ENCODE assay signal across 12 mouse cellular contexts in the genomic region with DNA sequence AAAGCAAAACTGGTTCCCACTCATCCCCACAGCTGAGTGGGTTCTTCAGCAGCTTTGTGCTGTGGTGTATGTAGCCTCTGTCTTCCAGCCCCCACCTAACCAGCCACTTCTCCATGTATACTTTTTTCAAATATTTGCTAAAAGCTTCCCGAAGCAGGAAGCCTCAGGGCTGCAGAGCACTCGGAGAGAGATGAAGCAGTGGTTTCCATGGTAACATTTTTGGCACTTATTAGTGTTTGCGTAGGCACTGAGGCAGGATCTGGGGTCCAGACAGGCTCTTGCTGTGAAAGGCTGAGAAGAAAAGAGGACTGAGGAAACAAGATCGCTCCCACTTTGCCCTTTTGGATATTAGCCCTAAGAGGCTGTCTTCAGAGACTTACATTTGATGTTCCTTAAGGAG.
A peak's percentile ranks its signal among the peaks of the same experiment; 100 is the strongest.
DNase-seq lines count a peak whose midpoint lies in the region; ATAC-seq and TF ChIP-seq lines count a peak whose summit lies in the region.
"Had no signal": no experiment of that assay in that cellular context is flagged by ENCODE, and none has a peak within 500 bp of the region (broad histone marks: within the 10 kb centered on the region; RNA-seq: fewer than 3 reads in every experiment).

No protein-coding gene starts in this region.

- no peaks in the 10 kb centered on the region for H3K27me3 ChIP-seq in lung, embryonic 14.5 days (ENCODE audit: insufficient read depth, low read length)
- no peaks in the 10 kb centered on the region for H3K27me3 ChIP-seq in forebrain, embryonic 16.5 days (replicated peaks; ENCODE audit: control insufficient read depth, insufficient read depth, low read length)

- peak; percentile 87 for ATAC-seq in lung, embryonic 14.5 days (ENCODE audit: insufficient read depth)
- peak; percentile 94 for ATAC-seq in forebrain, embryonic 16.5 days
- no peak for ATAC-seq in monocyte, adult 5-6 weeks (replicated peaks; ENCODE audit: insufficient number of reproducible peaks, low FRiP score, low TSS enrichment, poor library complexity, severe bottlenecking)
- ATAC-seq: activated CD4-positive, CD25-positive, alpha-beta regulatory T cell, adult 4 months; liver, postnatal 0 days had no signal

- H3K36me3 ChIP-seq in lung, embryonic 14.5 days (ENCODE audit: insufficient read depth) = no peaks in the 10 kb centered on the region
- no peaks in the 10 kb centered on the region for H3K36me3 ChIP-seq in forebrain, embryonic 16.5 days (ENCODE audit: control insufficient read depth, insufficient read depth)

- DNase-seq in lung, embryonic 14.5 days = peak; percentile 63
- DNase-seq in lung, postnatal 10 days = no peak
- DNase-seq in left cerebral cortex, adult 18-20 months (ENCODE audit: low spot score in 2 of 2) = peak; percentile 3 to 19
- DNase-seq in retina, postnatal 1 day = peak; percentile 54
- DNase-seq in heart, adult 8-10 months (ENCODE audit: low spot score) = no peak
- DNase-seq: cerebellum, adult 11-12 months; liver, postnatal 0 days; thymus, postnatal 14 days had no signal

- no peak overlapping the region for H3K9ac ChIP-seq in lung, embryonic 14.5 days
- H3K9ac ChIP-seq in forebrain, embryonic 16.5 days (replicated peaks; ENCODE audit: low read depth, low read length) = no peak overlapping the region
- H3K9ac ChIP-seq: liver, postnatal 0 days had no signal

- TF ChIP-seq CTCF in lung, embryonic 14.5 days (IDR thresholded peaks at IDR 0.05; ENCODE audit: low read depth) = no peak

- no peaks in the 10 kb centered on the region for H3K4me1 ChIP-seq in lung, embryonic 14.5 days (ENCODE audit: insufficient read depth)
- peaks cover 8% of the 10 kb centered on the region for H3K4me1 ChIP-seq in forebrain, embryonic 16.5 days (replicated peaks; ENCODE audit: control insufficient read depth, insufficient read depth, low read length)

- 23% methylated on average over 4 of the region's 4 CpGs for WGBS in lung, embryonic 14.5 days
- WGBS in forebrain, embryonic 16.5 days = 15% methylated on average over 4 of the region's 4 CpGs

- no peak overlapping the region for H3K27ac ChIP-seq in lung, embryonic 14.5 days (ENCODE audit: low read depth)
- H3K27ac ChIP-seq in forebrain, embryonic 16.5 days (ENCODE audit: low read length) = no peak overlapping the region

- H3K4me2 ChIP-seq in lung, embryonic 14.5 days = no peak overlapping the region
- no peak overlapping the region for H3K4me2 ChIP-seq in forebrain, embryonic 16.5 days (ENCODE audit: low read length)
- H3K4me2 ChIP-seq: heart, embryonic 11.5 days had no signal

- no peak overlapping the region for H3K4me3 ChIP-seq in lung, embryonic 14.5 days (ENCODE audit: low read depth, low read length)
- no peak overlapping the region for H3K4me3 ChIP-seq in forebrain, embryonic 16.5 days (replicated peaks; ENCODE audit: low read length)

- no peaks in the 10 kb centered on the region for H3K9me3 ChIP-seq in lung, embryonic 14.5 days (ENCODE audit: low read depth, low read length)
- H3K9me3 ChIP-seq in forebrain, embryonic 16.5 days (ENCODE audit: control insufficient read depth, low read length) = no peaks in the 10 kb centered on the region

Comparison
In these comparisons a context has a peak if more than half of its experiments do, and no peak if none do; other contexts are left out.
1. DNase-seq: peak in lung, embryonic 14.5 days (single experiment), left cerebral cortex, adult 18-20 months (2 of 2) and retina, postnatal 1 day (single experiment); none in lung, postnatal 10 days (single experiment) and heart, adult 8-10 months (single experiment).